Mouse (Mus musculus): Measurements from ENCODE around the gene Ppp1r32.

- peak; percentile 67 for TF ChIP-seq CTCF (IDR thresholded peaks at IDR 0.05; ENCODE audit: control insufficient read depth, insufficient read depth, low read length)
- no peak for TF ChIP-seq POLR2A (IDR thresholded peaks at IDR 0.05; ENCODE audit: borderline replicate concordance, control insufficient read depth, low read depth, low read length)
Measured at GRCm38 (mm10) chr19:10486264-10486738, 3.6 kb upstream of the Ppp1r32 start.
